Mouse (Mus musculus): Measurements from ENCODE around the gene Pde11a. TPM values are rescaled to one million over a fixed set of nuclear protein-coding genes. Genes with fewer than 3 reads are reported as not detected.

Pde11a gene
- polyA plus RNA-seq, 1 experiment from 2014 or later: 0.23 TPM

- no peak for ATAC-seq
- Histone ChIP-seq H3K9me3 (ENCODE audit: control insufficient read depth, low read length) (no peaks in the 10 kb centered on the region), H3K4me1 (ENCODE audit: control insufficient read depth, insufficient read depth, low read length) (0 out of 2 replicates have a peak, but pooled peaks cover 4% of the 10 kb centered on the region), H3K9ac (ENCODE audit: low read depth, low read length) (no peak overlapping the region), H3K27ac (ENCODE audit: low read length) (no peak overlapping the region), H3K4me3 (ENCODE audit: low read length) (no peak overlapping the region), H3K36me3 (ENCODE audit: control insufficient read depth, insufficient read depth, low read length) (no peaks in the 10 kb centered on the region), H3K27me3 (replicated peaks; ENCODE audit: control insufficient read depth, insufficient read depth, low read length) (no peaks in the 10 kb centered on the region), H3K4me2 (ENCODE audit: low read depth, low read length) (no peak overlapping the region)
- 40% methylated on average over 3 of the region's 3 CpGs for WGBS
These were observed 258.0 kb downstream of the Pde11a start for GRCm38 (mm10) chr2:76080549-76080948.

DNA sequence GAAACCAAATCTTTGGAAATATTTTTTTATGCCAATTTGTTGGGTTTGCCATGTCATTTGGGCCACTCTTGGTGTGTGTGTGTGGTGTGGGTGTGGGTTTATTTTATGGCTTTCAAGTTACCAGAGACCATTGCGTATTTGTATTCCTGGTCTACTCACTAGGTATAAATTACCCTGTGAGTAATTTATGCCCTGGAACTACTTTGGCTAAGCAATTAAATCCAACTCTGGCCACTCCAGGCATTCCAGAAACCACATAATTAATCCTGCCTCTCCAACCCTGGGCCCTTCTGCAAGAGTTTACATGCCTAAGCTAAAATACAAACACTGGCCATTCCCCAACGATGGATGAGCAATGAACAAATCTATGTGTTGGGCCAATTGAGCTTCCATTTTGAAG is 261.7 kb downstream of the Pde11a start:
- Histone ChIP-seq H3K4me2 (ENCODE audit: low read depth, low read length) (no peak overlapping the region), H3K9ac (ENCODE audit: low read depth, low read length) (no peak overlapping the region), H3K36me3 (ENCODE audit: control insufficient read depth, insufficient read depth, low read length) (no peaks in the 10 kb centered on the region), H3K27ac (ENCODE audit: low read length) (no peak overlapping the region), H3K9me3 (ENCODE audit: control insufficient read depth, low read length) (no peaks in the 10 kb centered on the region), H3K27me3 (replicated peaks; ENCODE audit: control insufficient read depth, insufficient read depth, low read length) (no peaks in the 10 kb centered on the region), H3K4me3 (ENCODE audit: low read length) (no peak overlapping the region), H3K4me1 (ENCODE audit: control insufficient read depth, insufficient read depth, low read length) (no peaks in the 10 kb centered on the region)
- 43% methylated on average over 2 of the region's 2 CpGs for WGBS
- ATAC-seq: no peak

DNA sequence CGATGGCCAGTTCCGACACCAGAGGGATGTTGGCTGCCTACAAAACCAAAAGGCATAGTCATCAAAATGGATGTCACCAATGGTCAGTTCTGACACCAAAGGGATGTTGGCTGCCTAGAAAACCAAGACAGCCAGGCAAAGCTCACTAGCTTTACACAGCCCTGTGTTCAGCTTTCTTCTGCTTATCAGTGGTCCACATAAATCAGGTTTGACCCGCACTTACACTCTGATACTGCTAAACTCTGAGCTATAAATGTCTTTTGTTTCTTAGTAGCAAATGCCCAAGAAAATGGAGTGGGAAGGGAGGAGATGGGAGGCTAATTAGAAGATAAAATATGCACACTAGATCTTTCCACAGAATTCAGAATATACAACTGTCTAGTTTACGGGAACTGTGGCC is 262.5 kb downstream of the Pde11a start:
- ATAC-seq: no peak
- Histone ChIP-seq H3K4me1 (ENCODE audit: control insufficient read depth, insufficient read depth, low read length) (no peaks in the 10 kb centered on the region), H3K4me3 (ENCODE audit: low read length) (no peak overlapping the region), H3K27ac (ENCODE audit: low read length) (no peak overlapping the region), H3K4me2 (ENCODE audit: low read depth, low read length) (no peak overlapping the region), H3K9ac (ENCODE audit: low read depth, low read length) (no peak overlapping the region), H3K36me3 (ENCODE audit: control insufficient read depth, insufficient read depth, low read length) (no peaks in the 10 kb centered on the region), H3K9me3 (ENCODE audit: control insufficient read depth, low read length) (no peaks in the 10 kb centered on the region), H3K27me3 (replicated peaks; ENCODE audit: control insufficient read depth, insufficient read depth, low read length) (no peaks in the 10 kb centered on the region)
- 82% methylated on average over 4 of the region's 4 CpGs for WGBS

DNA sequence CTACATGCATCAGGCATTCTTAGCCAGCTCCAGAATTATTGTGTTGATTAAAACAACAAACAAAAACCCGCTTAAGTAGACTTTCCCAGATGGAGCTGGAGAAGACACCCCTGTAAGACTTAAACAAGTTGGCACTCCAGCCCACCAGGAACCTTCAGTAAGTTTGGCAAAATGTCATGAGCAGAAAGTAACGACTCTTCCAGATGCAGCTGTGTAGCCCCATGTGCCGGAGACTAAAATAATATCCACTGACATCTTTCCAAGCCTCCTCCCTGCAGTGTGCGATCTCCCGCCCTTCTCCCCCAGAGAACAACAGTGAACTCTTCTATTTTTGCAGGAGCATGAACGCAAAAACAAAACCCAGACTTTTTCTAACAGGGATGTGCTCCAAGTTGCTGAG is 265.5 kb downstream of the Pde11a start:
- Histone ChIP-seq H3K9ac (ENCODE audit: low read depth, low read length) (no peak overlapping the region), H3K4me1 (ENCODE audit: control insufficient read depth, insufficient read depth, low read length) (peaks cover 2% of the 10 kb centered on the region; the same call in 1 of the 2 replicates), H3K27ac (ENCODE audit: low read length) (0 out of 2 replicates have a peak overlapping the region, but pooled peaks have one; percentile 18), H3K4me3 (ENCODE audit: low read length) (no peak overlapping the region), H3K9me3 (ENCODE audit: control insufficient read depth, low read length) (no peaks in the 10 kb centered on the region), H3K36me3 (ENCODE audit: control insufficient read depth, insufficient read depth, low read length) (no peaks in the 10 kb centered on the region), H3K27me3 (replicated peaks; ENCODE audit: control insufficient read depth, insufficient read depth, low read length) (no peaks in the 10 kb centered on the region), H3K4me2 (ENCODE audit: low read depth, low read length) (no peak overlapping the region)
- WGBS: 55% methylated on average over 6 of the region's 6 CpGs
- no peak for ATAC-seq

- peak overlapping the region; percentile 48 for H3K9ac ChIP-seq (ENCODE audit: low read depth, low read length)
- H3K4me2 ChIP-seq (ENCODE audit: low read depth, low read length): peak overlapping the region; percentile 44
- H3K27ac ChIP-seq (ENCODE audit: low read length): peak overlapping the region; percentile 70
- H3K27me3 ChIP-seq (replicated peaks; ENCODE audit: control insufficient read depth, insufficient read depth, low read length): no peaks in the 10 kb centered on the region
- 3% methylated on average over 19 of the region's 19 CpGs for WGBS
- no peaks in the 10 kb centered on the region for H3K9me3 ChIP-seq (ENCODE audit: control insufficient read depth, low read length)
- peak overlapping the region; percentile 49 for H3K4me3 ChIP-seq (ENCODE audit: low read length)
- peaks cover 2% of the 10 kb centered on the region; the same call in 1 of the 2 replicates for H3K4me1 ChIP-seq (ENCODE audit: control insufficient read depth, insufficient read depth, low read length)
- no peaks in the 10 kb centered on the region for H3K36me3 ChIP-seq (ENCODE audit: control insufficient read depth, insufficient read depth, low read length)
- peak; percentile 95 for ATAC-seq
These were observed 267.9 kb downstream of the Pde11a start for GRCm38 (mm10) chr2:76070432-76071306.

- Histone ChIP-seq H3K9ac (ENCODE audit: low read depth, low read length) (no peak overlapping the region), H3K9me3 (ENCODE audit: control insufficient read depth, low read length) (no peaks in the 10 kb centered on the region), H3K36me3 (ENCODE audit: control insufficient read depth, insufficient read depth, low read length) (no peaks in the 10 kb centered on the region), H3K4me2 (ENCODE audit: low read depth, low read length) (peak overlapping the region; percentile 26), H3K27me3 (replicated peaks; ENCODE audit: control insufficient read depth, insufficient read depth, low read length) (no peaks in the 10 kb centered on the region), H3K4me3 (ENCODE audit: low read length) (no peak overlapping the region), H3K4me1 (ENCODE audit: control insufficient read depth, insufficient read depth, low read length) (peaks cover 2% of the 10 kb centered on the region; the same call in 1 of the 2 replicates), H3K27ac (ENCODE audit: low read length) (no peak overlapping the region)
- peak; percentile 32; the same call in 1 of the 2 replicates for ATAC-seq
- 28% methylated on average over 13 of the region's 13 CpGs for WGBS
These were observed 269.3 kb downstream of the Pde11a start for GRCm38 (mm10) chr2:76069238-76069637.

GRCm38 (mm10) chr2:76068155-76068554 is 270.4 kb downstream of the Pde11a start:
- H3K4me2 ChIP-seq (ENCODE audit: low read depth, low read length): no peak overlapping the region

DNA sequence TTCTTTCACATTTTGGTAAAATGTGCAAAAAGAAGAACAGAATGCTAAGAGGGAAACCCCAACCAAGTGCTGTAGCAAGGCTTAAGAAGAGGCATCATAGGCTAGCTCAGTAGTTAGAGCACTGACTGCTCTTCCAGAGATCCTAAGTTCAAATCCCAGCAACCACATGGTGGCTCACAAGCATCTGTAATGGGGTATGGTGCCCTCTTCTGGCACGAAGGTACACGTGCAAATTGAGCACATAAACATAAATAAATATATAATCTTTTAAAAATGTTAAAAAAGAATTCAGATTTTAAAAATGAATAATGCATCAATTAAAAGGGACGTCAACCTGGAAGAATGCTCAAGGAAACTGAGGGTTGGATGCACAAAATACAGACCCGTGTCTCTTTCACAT is 271.4 kb downstream of the Pde11a start:
- no peaks in the 10 kb centered on the region for H3K27me3 ChIP-seq (replicated peaks; ENCODE audit: control insufficient read depth, insufficient read depth, low read length)

More at GRCm38 (mm10) chr2:76068155-76068554, 270.4 kb downstream of the Pde11a start:
- Histone ChIP-seq H3K9ac (ENCODE audit: low read depth, low read length) (no peak overlapping the region), H3K9me3 (ENCODE audit: control insufficient read depth, low read length) (no peaks in the 10 kb centered on the region), H3K4me1 (ENCODE audit: control insufficient read depth, insufficient read depth, low read length) (peaks cover 2% of the 10 kb centered on the region; the same call in 1 of the 2 replicates), H3K4me3 (ENCODE audit: low read length) (no peak overlapping the region), H3K36me3 (ENCODE audit: control insufficient read depth, insufficient read depth, low read length) (no peaks in the 10 kb centered on the region), H3K27ac (ENCODE audit: low read length) (no peak overlapping the region), H3K27me3 (replicated peaks; ENCODE audit: control insufficient read depth, insufficient read depth, low read length) (no peaks in the 10 kb centered on the region)
- 62% methylated on average over 10 of the region's 10 CpGs for WGBS
- no peak for ATAC-seq

DNA sequence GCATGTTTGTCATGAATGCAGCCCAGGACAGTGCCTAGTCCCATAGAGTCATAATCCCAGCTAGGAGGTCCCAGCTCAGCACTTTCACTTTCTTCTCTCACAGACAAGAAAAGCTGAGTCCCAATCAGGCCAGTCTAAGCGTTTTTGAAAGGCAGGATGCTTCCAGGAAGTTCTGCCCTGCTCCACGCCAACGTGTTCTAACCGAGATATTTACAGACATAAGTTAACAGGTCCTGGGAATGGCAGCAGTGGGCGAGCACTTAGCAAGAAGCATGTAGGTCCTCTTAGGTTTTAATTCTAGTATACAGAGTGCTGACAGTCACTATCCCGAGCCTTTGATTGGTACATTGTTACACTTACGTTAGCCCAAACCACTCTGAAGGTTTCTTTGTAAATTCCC is 273.3 kb downstream of the Pde11a start:
- Histone ChIP-seq H3K27ac (ENCODE audit: low read length) (no peak overlapping the region), H3K27me3 (replicated peaks; ENCODE audit: control insufficient read depth, insufficient read depth, low read length) (no peaks in the 10 kb centered on the region), H3K9me3 (ENCODE audit: control insufficient read depth, low read length) (no peaks in the 10 kb centered on the region), H3K4me2 (ENCODE audit: low read depth, low read length) (no peak overlapping the region), H3K4me1 (ENCODE audit: control insufficient read depth, insufficient read depth, low read length) (no peaks in the 10 kb centered on the region; the same call in 1 of the 2 replicates), H3K9ac (ENCODE audit: low read depth, low read length) (no peak overlapping the region), H3K36me3 (ENCODE audit: control insufficient read depth, insufficient read depth, low read length) (no peaks in the 10 kb centered on the region), H3K4me3 (ENCODE audit: low read length) (no peak overlapping the region)
- WGBS: 33% methylated on average over 7 of the region's 7 CpGs
- no peak for ATAC-seq

More for the DNA sequence above, 271.4 kb downstream of the Pde11a start:
- H3K4me1 ChIP-seq (ENCODE audit: control insufficient read depth, insufficient read depth, low read length): peaks cover 2% of the 10 kb centered on the region; the same call in 1 of the 2 replicates
- ATAC-seq: no peak
- H3K9ac ChIP-seq (ENCODE audit: low read depth, low read length): no peak overlapping the region
- H3K4me3 ChIP-seq (ENCODE audit: low read length): no peak overlapping the region
- H3K4me2 ChIP-seq (ENCODE audit: low read depth, low read length): no peak overlapping the region
- 66% methylated on average over 4 of the region's 4 CpGs for WGBS
- no peaks in the 10 kb centered on the region for H3K36me3 ChIP-seq (ENCODE audit: control insufficient read depth, insufficient read depth, low read length)
- no peaks in the 10 kb centered on the region for H3K9me3 ChIP-seq (ENCODE audit: control insufficient read depth, low read length)
- no peak overlapping the region for H3K27ac ChIP-seq (ENCODE audit: low read length)
